In the genomic region with DNA sequence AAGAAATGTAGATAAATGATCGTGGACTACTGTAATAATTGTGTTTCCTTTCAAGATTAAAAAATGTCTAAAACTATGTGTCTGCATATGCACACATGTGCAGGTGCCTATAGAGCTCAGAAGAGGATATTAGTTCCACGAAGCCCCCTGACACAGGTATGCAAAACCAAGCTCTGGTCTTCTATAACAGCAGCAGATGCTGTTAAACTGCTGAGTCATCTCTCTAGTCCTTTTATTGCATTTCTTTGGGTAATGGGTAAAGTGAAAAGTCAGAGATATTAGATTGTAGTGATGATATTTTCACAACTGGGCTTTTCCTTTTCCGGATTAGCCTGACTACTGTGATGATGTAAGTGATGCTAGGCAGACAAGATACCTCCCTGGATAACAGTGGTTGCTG, we compare ENCODE assay signal across 26 mouse cellular contexts. TPM values are rescaled to one million over a fixed set of nuclear protein-coding genes. Genes with fewer than 3 reads are reported as not detected.
"Had no signal": no experiment of that assay in that cellular context is flagged by ENCODE, and none has a peak within 500 bp of the region (broad histone marks: within the 10 kb centered on the region; RNA-seq: fewer than 3 reads in every experiment).

No protein-coding gene starts in this region.

- H3K4me1 ChIP-seq: embryonic facial prominence, embryonic 10.5 days; embryonic facial prominence, embryonic 12.5 days; embryonic facial prominence, embryonic 13.5 days; embryonic facial prominence, embryonic 15.5 days; forebrain, embryonic 10.5 days; forebrain, embryonic 12.5 days; forebrain, embryonic 13.5 days; forebrain, embryonic 15.5 days had no signal

- H3K4me2 ChIP-seq: embryonic facial prominence, embryonic 12.5 days; embryonic facial prominence, embryonic 13.5 days; embryonic facial prominence, embryonic 15.5 days; forebrain, embryonic 12.5 days; forebrain, embryonic 13.5 days; forebrain, embryonic 15.5 days had no signal

- ATAC-seq: forebrain, embryonic 13.5 days; forebrain, embryonic 14.5 days; forebrain, embryonic 15.5 days; forebrain, embryonic 16.5 days; forebrain, postnatal 0 days had no signal

- H3K36me3 ChIP-seq: embryonic facial prominence, embryonic 10.5 days; embryonic facial prominence, embryonic 12.5 days; embryonic facial prominence, embryonic 13.5 days; embryonic facial prominence, embryonic 15.5 days; forebrain, embryonic 10.5 days; forebrain, embryonic 12.5 days; forebrain, embryonic 15.5 days had no signal

- H3K27ac ChIP-seq: embryonic facial prominence, embryonic 10.5 days; embryonic facial prominence, embryonic 12.5 days; embryonic facial prominence, embryonic 13.5 days; embryonic facial prominence, embryonic 15.5 days; forebrain, embryonic 10.5 days; forebrain, embryonic 12.5 days; forebrain, embryonic 13.5 days; forebrain, embryonic 15.5 days; gastrocnemius, adult 2 months; heart, adult 2 months had no signal

- H3K9ac ChIP-seq: embryonic facial prominence, embryonic 12.5 days; embryonic facial prominence, embryonic 13.5 days; embryonic facial prominence, embryonic 15.5 days; forebrain, embryonic 12.5 days; forebrain, embryonic 13.5 days; forebrain, embryonic 15.5 days; forebrain, postnatal 0 days had no signal

- H3K9me3 ChIP-seq: embryonic facial prominence, embryonic 10.5 days; embryonic facial prominence, embryonic 12.5 days; embryonic facial prominence, embryonic 13.5 days; embryonic facial prominence, embryonic 15.5 days; forebrain, embryonic 10.5 days; forebrain, embryonic 12.5 days; forebrain, embryonic 13.5 days; forebrain, embryonic 15.5 days had no signal

- DNase-seq: cerebellum, adult 9-11 months; cerebellum, postnatal 10 days; cerebellum, postnatal 14 days; cerebellum, postnatal 25 days; cerebellum, postnatal 36 days; embryo, embryonic 11 days; forebrain, postnatal 0 days; gastrocnemius, adult 2 months; gastrocnemius, postnatal 10 days; gastrocnemius, postnatal 14 days; gastrocnemius, postnatal 25 days; gastrocnemius, postnatal 36 days; heart, adult 11 months; heart, adult 18-20 months; heart, adult 2 months had no signal

- H3K4me3 ChIP-seq: embryonic facial prominence, embryonic 10.5 days; embryonic facial prominence, embryonic 12.5 days; embryonic facial prominence, embryonic 13.5 days; embryonic facial prominence, embryonic 15.5 days; erythroblast, embryonic 14.5 days; forebrain, embryonic 10.5 days; forebrain, embryonic 12.5 days; forebrain, embryonic 13.5 days; forebrain, embryonic 15.5 days; gastrocnemius, adult 2 months; heart, adult 2 months had no signal

- H3K27me3 ChIP-seq: embryonic facial prominence, embryonic 12.5 days; embryonic facial prominence, embryonic 13.5 days; embryonic facial prominence, embryonic 15.5 days; forebrain, embryonic 12.5 days; forebrain, embryonic 13.5 days; forebrain, embryonic 15.5 days had no signal

RNA-seq across cellular contexts. Expression of gene Atg10, which starts 28.6 kb away (rescaled TPM):
- polyA plus RNA-seq: erythroblast, embryonic 14.5 days had no signal
